Mouse (Mus musculus): ENCODE measurements around the gene Msn. TPM values are rescaled to one million over a fixed set of nuclear protein-coding genes. Genes with fewer than 3 reads are reported as not detected.

Msn gene
- 39.5 and 66.4 TPM in 2 replicates for polyA plus RNA-seq (2015; fragmentation: Nextera tagmentation; extraction: Ambion mirVana)

GRCm38 (mm10) chrX:96095509-96096499, at the start of gene Msn:
TSS of gene Msn (plus strand) at chrX:96096042.
- peak within 1 kb of the TSS; percentile 71 for H3K4me2 ChIP-seq
- no peaks in the 10 kb centered on the region for H3K27me3 ChIP-seq (replicated peaks)
- H3K27ac ChIP-seq (replicated peaks), result peak within 1 kb of the TSS; percentile 48; the same call in 1 of the 2 replicates
- peak within 1 kb of the TSS; percentile 20; the same call in 1 of the 2 replicates for H3K9ac ChIP-seq (replicated peaks)
- WGBS, result 18% methylated on average over 39 of the region's 44 CpGs
- ATAC-seq (ENCODE audit: low FRiP score), result peak; percentile 65
- no peaks in the 10 kb centered on the region for H3K4me1 ChIP-seq
- H3K4me3 ChIP-seq (replicated peaks), result peak within 1 kb of the TSS; percentile 44
- no peaks in the 10 kb centered on the region for H3K36me3 ChIP-seq
- no peaks in the 10 kb centered on the region for H3K9me3 ChIP-seq (replicated peaks)

- no peak overlapping the region for H3K4me2 ChIP-seq
- WGBS, result 86% methylated on average over 1 of the region's 1 CpGs
Measured at GRCm38 (mm10) chrX:96052798-96053197, 43.0 kb upstream of the Msn start.

GRCm38 (mm10) chrX:96077747-96078146, 18.1 kb upstream of the Msn start:
- Histone ChIP-seq H3K36me3 (no peaks in the 10 kb centered on the region), H3K4me2 (no peak overlapping the region), H3K4me3 (replicated peaks) (no peak overlapping the region), H3K4me1 (no peaks in the 10 kb centered on the region), H3K27me3 (replicated peaks) (no peaks in the 10 kb centered on the region), H3K9ac (replicated peaks) (no peak overlapping the region), H3K9me3 (replicated peaks) (no peaks in the 10 kb centered on the region), H3K27ac (replicated peaks) (no peak overlapping the region)
- ATAC-seq (ENCODE audit: low FRiP score), result no peak

More at GRCm38 (mm10) chrX:96052798-96053197, 43.0 kb upstream of the Msn start:
- H3K9ac ChIP-seq (replicated peaks), result no peak overlapping the region
- no peak for ATAC-seq (ENCODE audit: low FRiP score)
- H3K27me3 ChIP-seq (replicated peaks), result no peaks in the 10 kb centered on the region
- H3K27ac ChIP-seq (replicated peaks), result no peak overlapping the region
- no peaks in the 10 kb centered on the region for H3K36me3 ChIP-seq
- H3K4me1 ChIP-seq, result no peaks in the 10 kb centered on the region
- no peaks in the 10 kb centered on the region for H3K9me3 ChIP-seq (replicated peaks)
- H3K4me3 ChIP-seq (replicated peaks), result no peak overlapping the region

- H3K9me3 ChIP-seq (replicated peaks), result no peaks in the 10 kb centered on the region
- H3K4me3 ChIP-seq (replicated peaks), result no peak overlapping the region
- no peaks in the 10 kb centered on the region for H3K36me3 ChIP-seq
- ATAC-seq (ENCODE audit: low FRiP score), result no peak
- H3K4me2 ChIP-seq, result no peak overlapping the region
- WGBS, result 32% methylated on average over 2 of the region's 2 CpGs
- H3K9ac ChIP-seq (replicated peaks), result no peak overlapping the region
- no peaks in the 10 kb centered on the region for H3K27me3 ChIP-seq (replicated peaks)
- no peaks in the 10 kb centered on the region for H3K4me1 ChIP-seq
- H3K27ac ChIP-seq (replicated peaks), result no peak overlapping the region
Measured at GRCm38 (mm10) chrX:96086259-96086658, 9.6 kb upstream of the Msn start.

- Histone ChIP-seq H3K9me3 (replicated peaks) (no peaks in the 10 kb centered on the region), H3K4me2 (peak overlapping the region; percentile 71), H3K27me3 (replicated peaks) (no peaks in the 10 kb centered on the region), H3K4me1 (no peaks in the 10 kb centered on the region), H3K36me3 (no peaks in the 10 kb centered on the region), H3K9ac (replicated peaks) (0 out of 2 replicates have a peak overlapping the region, but pooled peaks have one; percentile 20), H3K4me3 (replicated peaks) (peak overlapping the region; percentile 44), H3K27ac (replicated peaks) (peak overlapping the region; percentile 48; the same call in 1 of the 2 replicates)
- peak; percentile 41; the same call in 1 of the 2 replicates for ATAC-seq (ENCODE audit: low FRiP score)
- WGBS, result 29% methylated on average over 15 of the region's 15 CpGs
Measured at GRCm38 (mm10) chrX:96096513-96097210, 820 bp downstream of the Msn start.

GRCm38 (mm10) chrX:96097491-96097970, 1.7 kb downstream of the Msn start:
- H3K4me3 ChIP-seq (replicated peaks), result peak overlapping the region; percentile 44; the same call in 1 of the 2 replicates

GRCm38 (mm10) chrX:96099003-96099402, 3.2 kb downstream of the Msn start:
- H3K4me2 ChIP-seq, result no peak overlapping the region
- ATAC-seq (ENCODE audit: low FRiP score), result no peak
- no peak overlapping the region for H3K27ac ChIP-seq (replicated peaks)
- H3K4me3 ChIP-seq (replicated peaks), result no peak overlapping the region
- no peaks in the 10 kb centered on the region for H3K9me3 ChIP-seq (replicated peaks)
- no peak overlapping the region for H3K9ac ChIP-seq (replicated peaks)
- no peaks in the 10 kb centered on the region for H3K4me1 ChIP-seq
- H3K27me3 ChIP-seq (replicated peaks), result no peaks in the 10 kb centered on the region
- no peaks in the 10 kb centered on the region for H3K36me3 ChIP-seq
- 87% methylated on average over 2 of the region's 2 CpGs for WGBS

More at GRCm38 (mm10) chrX:96097491-96097970, 1.7 kb downstream of the Msn start:
- H3K4me1 ChIP-seq, result no peaks in the 10 kb centered on the region
- WGBS, result 45% methylated on average over 5 of the region's 5 CpGs
- no peak overlapping the region for H3K9ac ChIP-seq (replicated peaks)
- peak overlapping the region; percentile 71 for H3K4me2 ChIP-seq
- no peak overlapping the region for H3K27ac ChIP-seq (replicated peaks)
- H3K9me3 ChIP-seq (replicated peaks), result no peaks in the 10 kb centered on the region
- H3K36me3 ChIP-seq, result no peaks in the 10 kb centered on the region
- no peaks in the 10 kb centered on the region for H3K27me3 ChIP-seq (replicated peaks)
- ATAC-seq (ENCODE audit: low FRiP score), result no peak

- no peak overlapping the region for H3K4me2 ChIP-seq
- H3K9me3 ChIP-seq (replicated peaks), result no peaks in the 10 kb centered on the region
- H3K36me3 ChIP-seq, result no peaks in the 10 kb centered on the region
- no peak overlapping the region for H3K27ac ChIP-seq (replicated peaks)
- no peaks in the 10 kb centered on the region for H3K4me1 ChIP-seq
- WGBS, result 57% methylated on average over 3 of the region's 3 CpGs
- H3K4me3 ChIP-seq (replicated peaks), result no peak overlapping the region
- no peaks in the 10 kb centered on the region for H3K27me3 ChIP-seq (replicated peaks)
- no peak for ATAC-seq (ENCODE audit: low FRiP score)
- no peak overlapping the region for H3K9ac ChIP-seq (replicated peaks)
Measured at GRCm38 (mm10) chrX:96107427-96108291, 11.8 kb downstream of the Msn start.

GRCm38 (mm10) chrX:96113106-96113634, 17.3 kb downstream of the Msn start:
- Histone ChIP-seq H3K36me3 (no peaks in the 10 kb centered on the region), H3K27me3 (replicated peaks) (no peaks in the 10 kb centered on the region), H3K9ac (replicated peaks) (no peak overlapping the region), H3K4me3 (replicated peaks) (no peak overlapping the region), H3K27ac (replicated peaks) (no peak overlapping the region), H3K4me1 (no peaks in the 10 kb centered on the region), H3K9me3 (replicated peaks) (no peaks in the 10 kb centered on the region), H3K4me2 (no peak overlapping the region)
- ATAC-seq (ENCODE audit: low FRiP score), result no peak

- no peaks in the 10 kb centered on the region for H3K9me3 ChIP-seq (replicated peaks)
- H3K27ac ChIP-seq (replicated peaks), result no peak overlapping the region
- no peak overlapping the region for H3K4me3 ChIP-seq (replicated peaks)
- no peak overlapping the region for H3K4me2 ChIP-seq
- no peak overlapping the region for H3K9ac ChIP-seq (replicated peaks)
- ATAC-seq (ENCODE audit: low FRiP score), result no peak
- H3K36me3 ChIP-seq, result no peaks in the 10 kb centered on the region
- H3K27me3 ChIP-seq (replicated peaks), result no peaks in the 10 kb centered on the region
- no peaks in the 10 kb centered on the region for H3K4me1 ChIP-seq
Measured at GRCm38 (mm10) chrX:96115501-96115900, 19.7 kb downstream of the Msn start.

GRCm38 (mm10) chrX:96117366-96117765, 21.5 kb downstream of the Msn start:
- Histone ChIP-seq H3K4me2 (no peak overlapping the region), H3K9me3 (replicated peaks) (no peaks in the 10 kb centered on the region), H3K4me1 (no peaks in the 10 kb centered on the region), H3K27ac (replicated peaks) (no peak overlapping the region), H3K4me3 (replicated peaks) (no peak overlapping the region), H3K36me3 (no peaks in the 10 kb centered on the region), H3K27me3 (replicated peaks) (no peaks in the 10 kb centered on the region), H3K9ac (replicated peaks) (no peak overlapping the region)
- ATAC-seq (ENCODE audit: low FRiP score), result no peak
- WGBS, result 93% methylated on average over 1 of the region's 1 CpGs

Data from neural tube, embryonic 15.5 days (tissue).